Mouse (Mus musculus): ENCODE results near the gene Casp8ap2. TPM values are rescaled to one million over a fixed set of nuclear protein-coding genes. Genes with fewer than 3 reads are reported as not detected.

Casp8ap2 gene
- polyA plus RNA-seq, 1 experiment from 2014 or later, result 32.2 TPM

GRCm38 (mm10) chr4:32586596-32586995, 28.7 kb upstream of the Casp8ap2 start:
- Histone ChIP-seq H3K9me3 (no peaks in the 10 kb centered on the region), H3K27ac (replicated peaks) (no peak overlapping the region), H3K4me3 (no peak overlapping the region), H3K4me2 (no peak overlapping the region), H3K4me1 (peaks cover 2% of the 10 kb centered on the region; the same call in 1 of the 2 replicates), H3K36me3 (no peaks in the 10 kb centered on the region), H3K27me3 (replicated peaks) (no peaks in the 10 kb centered on the region), H3K9ac (no peak overlapping the region)
- 9% methylated on average over 9 of the region's 9 CpGs for WGBS
- no peak for ATAC-seq (ENCODE audit: extremely low read depth, insufficient number of reproducible peaks, low FRiP score, low TSS enrichment)

- Histone ChIP-seq H3K27ac (replicated peaks) (no peak overlapping the region), H3K4me1 (no peaks in the 10 kb centered on the region), H3K27me3 (replicated peaks) (no peaks in the 10 kb centered on the region), H3K4me2 (no peak overlapping the region), H3K9ac (no peak overlapping the region), H3K4me3 (no peak overlapping the region), H3K9me3 (no peaks in the 10 kb centered on the region), H3K36me3 (no peaks in the 10 kb centered on the region)
- 82% methylated on average over 5 of the region's 5 CpGs for WGBS
- ATAC-seq (ENCODE audit: extremely low read depth, insufficient number of reproducible peaks, low FRiP score, low TSS enrichment), result no peak
Observed at GRCm38 (mm10) chr4:32587543-32587942, 27.7 kb upstream of the Casp8ap2 start.

GRCm38 (mm10) chr4:32588237-32588636, 27.0 kb upstream of the Casp8ap2 start:
- no peak overlapping the region for H3K27ac ChIP-seq (replicated peaks)
- 78% methylated on average over 6 of the region's 6 CpGs for WGBS
- no peaks in the 10 kb centered on the region for H3K27me3 ChIP-seq (replicated peaks)
- no peaks in the 10 kb centered on the region for H3K9me3 ChIP-seq
- no peak overlapping the region for H3K4me3 ChIP-seq
- ATAC-seq (ENCODE audit: extremely low read depth, insufficient number of reproducible peaks, low FRiP score, low TSS enrichment), result no peak
- no peaks in the 10 kb centered on the region for H3K36me3 ChIP-seq
- no peak overlapping the region for H3K9ac ChIP-seq
- no peak overlapping the region for H3K4me2 ChIP-seq
- no peaks in the 10 kb centered on the region for H3K4me1 ChIP-seq

GRCm38 (mm10) chr4:32601135-32601534, 14.1 kb upstream of the Casp8ap2 start:
- Histone ChIP-seq H3K9ac (no peak overlapping the region), H3K4me1 (no peaks in the 10 kb centered on the region), H3K9me3 (no peaks in the 10 kb centered on the region), H3K27me3 (replicated peaks) (0 out of 2 replicates have a peak, but pooled peaks cover 3% of the 10 kb centered on the region), H3K4me2 (no peak overlapping the region), H3K4me3 (no peak overlapping the region), H3K36me3 (no peaks in the 10 kb centered on the region), H3K27ac (replicated peaks) (no peak overlapping the region)
- 27% methylated on average over 12 of the region's 12 CpGs for WGBS
- ATAC-seq (ENCODE audit: extremely low read depth, insufficient number of reproducible peaks, low FRiP score, low TSS enrichment), result no peak

- no peak within 1 kb of the TSS for H3K4me3 ChIP-seq
- WGBS, result 54% methylated on average over 3 of the region's 3 CpGs
- ATAC-seq (ENCODE audit: extremely low read depth, insufficient number of reproducible peaks, low FRiP score, low TSS enrichment), result no peak
Observed at GRCm38 (mm10) chr4:32602660-32603059, 12.6 kb upstream of the Casp8ap2 start, which contains the start of gene Gja10. Gene Gja10, minus strand, starts transcription at chr4:32602760.

GRCm38 (mm10) chr4:32621637-32622036, 6.4 kb downstream of the Casp8ap2 start:
- Histone ChIP-seq H3K27me3 (replicated peaks) (no peaks in the 10 kb centered on the region), H3K9ac (no peak overlapping the region), H3K27ac (replicated peaks) (no peak overlapping the region), H3K36me3 (peaks cover 31% of the 10 kb centered on the region), H3K9me3 (no peaks in the 10 kb centered on the region), H3K4me3 (no peak overlapping the region), H3K4me1 (peaks cover 24% of the 10 kb centered on the region), H3K4me2 (no peak overlapping the region)
- no peak for ATAC-seq (ENCODE audit: extremely low read depth, insufficient number of reproducible peaks, low FRiP score, low TSS enrichment)

More at GRCm38 (mm10) chr4:32602660-32603059, 12.6 kb upstream of the Casp8ap2 start, which contains the start of gene Gja10:
- Histone ChIP-seq H3K27ac (replicated peaks) (no peak within 1 kb of the TSS), H3K9me3 (no peaks in the 10 kb centered on the region), H3K27me3 (replicated peaks) (0 out of 2 replicates have a peak, but pooled peaks cover 3% of the 10 kb centered on the region), H3K4me2 (no peak within 1 kb of the TSS), H3K4me1 (no peaks in the 10 kb centered on the region), H3K36me3 (no peaks in the 10 kb centered on the region), H3K9ac (no peak within 1 kb of the TSS)

- ATAC-seq (ENCODE audit: extremely low read depth, insufficient number of reproducible peaks, low FRiP score, low TSS enrichment), result peak; percentile 84
- WGBS, result 68% methylated on average over 5 of the region's 5 CpGs
- Histone ChIP-seq H3K27ac (replicated peaks) (no peak overlapping the region), H3K9me3 (no peaks in the 10 kb centered on the region), H3K4me2 (no peak overlapping the region), H3K36me3 (peaks cover 63% of the 10 kb centered on the region), H3K27me3 (replicated peaks) (no peaks in the 10 kb centered on the region), H3K9ac (no peak overlapping the region), H3K4me1 (peaks cover 5% of the 10 kb centered on the region; the same call in 1 of the 2 replicates), H3K4me3 (no peak overlapping the region)
Observed at GRCm38 (mm10) chr4:32651669-32652068, 36.4 kb downstream of the Casp8ap2 start.

- Histone ChIP-seq H3K4me3 (peak overlapping the region; percentile 85), H3K27me3 (replicated peaks) (no peaks in the 10 kb centered on the region), H3K36me3 (peaks cover 27% of the 10 kb centered on the region), H3K9me3 (no peaks in the 10 kb centered on the region), H3K4me2 (peak overlapping the region; percentile 80), H3K9ac (peak overlapping the region; percentile 70), H3K27ac (replicated peaks) (peak overlapping the region; percentile 51), H3K4me1 (peaks cover 13% of the 10 kb centered on the region)
- 57% methylated on average over 11 of the region's 11 CpGs for WGBS
- no peak for ATAC-seq (ENCODE audit: extremely low read depth, insufficient number of reproducible peaks, low FRiP score, low TSS enrichment)
Observed at GRCm38 (mm10) chr4:32656146-32656904, 41.1 kb downstream of the Casp8ap2 start.

- ATAC-seq (ENCODE audit: extremely low read depth, insufficient number of reproducible peaks, low FRiP score, low TSS enrichment), result peak; percentile 88
- H3K9ac ChIP-seq, result peak within 1 kb of the TSS; percentile 87
- no peaks in the 10 kb centered on the region for H3K9me3 ChIP-seq
Observed at GRCm38 (mm10) chr4:32656918-32657662, 41.8 kb downstream of the Casp8ap2 start, which contains the start of gene Mdn1. Gene Mdn1, plus strand, starts transcription at chr4:32657119.

GRCm38 (mm10) chr4:32665843-32666242, 50.6 kb downstream of the Casp8ap2 start:
- 83% methylated on average over 4 of the region's 4 CpGs for WGBS
- no peak overlapping the region for H3K9ac ChIP-seq
- H3K4me2 ChIP-seq, result no peak overlapping the region
- no peaks in the 10 kb centered on the region for H3K27me3 ChIP-seq (replicated peaks)
- H3K27ac ChIP-seq (replicated peaks), result no peak overlapping the region
- no peaks in the 10 kb centered on the region for H3K4me1 ChIP-seq
- peaks cover 74% of the 10 kb centered on the region for H3K36me3 ChIP-seq
- no peaks in the 10 kb centered on the region for H3K9me3 ChIP-seq
- no peak overlapping the region for H3K4me3 ChIP-seq
- ATAC-seq (ENCODE audit: extremely low read depth, insufficient number of reproducible peaks, low FRiP score, low TSS enrichment), result no peak

More at GRCm38 (mm10) chr4:32656918-32657662, 41.8 kb downstream of the Casp8ap2 start, which contains the start of gene Mdn1:
- Histone ChIP-seq H3K27ac (replicated peaks) (peak within 1 kb of the TSS; percentile 51), H3K4me3 (peak within 1 kb of the TSS; percentile 85), H3K27me3 (replicated peaks) (no peaks in the 10 kb centered on the region), H3K4me2 (peak within 1 kb of the TSS; percentile 80), H3K36me3 (peaks cover 20% of the 10 kb centered on the region), H3K4me1 (peaks cover 13% of the 10 kb centered on the region)
- WGBS, result under 1% methylated on average over 68 of the region's 68 CpGs

GRCm38 (mm10) chr4:32668291-32668690, 53.0 kb downstream of the Casp8ap2 start:
- no peak overlapping the region for H3K27ac ChIP-seq (replicated peaks)
- WGBS, result 87% methylated on average over 1 of the region's 1 CpGs
- no peaks in the 10 kb centered on the region for H3K9me3 ChIP-seq
- ATAC-seq (ENCODE audit: extremely low read depth, insufficient number of reproducible peaks, low FRiP score, low TSS enrichment), result no peak
- H3K4me1 ChIP-seq, result no peaks in the 10 kb centered on the region
- H3K9ac ChIP-seq, result no peak overlapping the region
- H3K4me3 ChIP-seq, result no peak overlapping the region
- H3K27me3 ChIP-seq (replicated peaks), result no peaks in the 10 kb centered on the region
- H3K36me3 ChIP-seq, result peaks cover 90% of the 10 kb centered on the region
- no peak overlapping the region for H3K4me2 ChIP-seq

Data from heart, embryonic 13.5 days (tissue).